Mouse (Mus musculus) cortical plate, adult 2 months (tissue): ENCODE results near the gene Zfp648. TPM values are rescaled to one million over a fixed set of nuclear protein-coding genes. Genes with fewer than 3 reads are reported as not detected.
A peak's percentile ranks its signal among the peaks of the same experiment; 100 is the strongest.

Source experiments
- H3K27ac ChIP-seq: fragments of 200-500 bp; 2 replicates; pipeline ENCODE4 v1.5.1; 2012; ENCODE audit warnings: low read length, control low read depth, inconsistent platforms; ENCODE audit not compliant: insufficient read depth
- H3K4me1 ChIP-seq: fragments of 200-500 bp; 2 replicates; pipeline ENCODE4 v1.6.1; 2011; ENCODE audit warnings: low read length; ENCODE audit not compliant: control insufficient read depth, insufficient read depth
- H3K4me3 ChIP-seq: fragments of 200-500 bp; 2 replicates; pipeline ENCODE4 v1.5.1; 2011; ENCODE audit warnings: mild to moderate bottlenecking, low read length, control low read depth; ENCODE audit not compliant: insufficient read depth
- CTCF ChIP-seq: fragments of 200-500 bp; IDR thresholded peaks from 2 replicates; pipeline ENCODE4 v1.5.1; 2011; ENCODE audit warnings: mild to moderate bottlenecking, control low read depth, low read length; ENCODE audit not compliant: insufficient read depth; ENCODE audit errors: extremely low read depth
- POLR2A ChIP-seq: fragments of 200-500 bp; IDR thresholded peaks from 2 replicates; pipeline ENCODE4 v1.6.1; 2011; ENCODE audit warnings: mild to moderate bottlenecking, low read length, control low read depth; ENCODE audit not compliant: insufficient read depth; ENCODE audit errors: extremely low read depth
- polyA plus RNA-seq: library from polyadenylated mRNA; depleted of rRNA; stranded (reverse); fragments of >200 nt; gene quantifications from 2 replicates; pipeline ENCODE4 v1.2.3, GENCODE M21; 2012; rRNA removed

The Zfp648 gene
- 1.1 and 1.6 TPM in 2 replicates for polyA plus RNA-seq

- Histone ChIP-seq H3K4me3 (no peak within 1 kb of the TSS), H3K4me1 (peaks cover 3% of the 10 kb centered on the region), H3K27ac (no peak within 1 kb of the TSS)
- TF ChIP-seq POLR2A = no peak
- TF ChIP-seq CTCF = no peak
Measured at GRCm38 (mm10) chr1:154200955-154201722, at the start of gene Zfp648. Gene Zfp648, plus strand, starts transcription at chr1:154201187.

GRCm38 (mm10) chr1:154152539-154152938 is 48.4 kb upstream of the Zfp648 start:
- Histone ChIP-seq H3K4me3 (no peak overlapping the region), H3K27ac (no peak overlapping the region)
- no peak for TF ChIP-seq POLR2A
- peak; percentile 12; the same call in 1 of the 2 replicates for TF ChIP-seq CTCF

GRCm38 (mm10) chr1:154153800-154154199 is 47.2 kb upstream of the Zfp648 start:
- Histone ChIP-seq H3K4me3 (no peak overlapping the region), H3K4me1 (peaks cover 7% of the 10 kb centered on the region), H3K27ac (no peak overlapping the region)
- TF ChIP-seq POLR2A = no peak
- no peak for TF ChIP-seq CTCF

More at GRCm38 (mm10) chr1:154152539-154152938, 48.4 kb upstream of the Zfp648 start:
- peaks cover 7% of the 10 kb centered on the region for H3K4me1 ChIP-seq

GRCm38 (mm10) chr1:154156177-154157062 is 44.6 kb upstream of the Zfp648 start:
- peak overlapping the region; percentile 87 for H3K27ac ChIP-seq
- TF ChIP-seq POLR2A = no peak
- no peak for TF ChIP-seq CTCF

GRCm38 (mm10) chr1:154157131-154157530 is 43.9 kb upstream of the Zfp648 start:
- H3K27ac ChIP-seq = peak overlapping the region; percentile 53
- H3K4me1 ChIP-seq = peaks cover 2% of the 10 kb centered on the region
- TF ChIP-seq CTCF (no peak), POLR2A (no peak)
- no peak overlapping the region for H3K4me3 ChIP-seq

More at GRCm38 (mm10) chr1:154156177-154157062, 44.6 kb upstream of the Zfp648 start:
- Histone ChIP-seq H3K4me3 (no peak overlapping the region), H3K4me1 (peaks cover 2% of the 10 kb centered on the region)

GRCm38 (mm10) chr1:154167696-154168095 is 33.3 kb upstream of the Zfp648 start:
- H3K4me1 ChIP-seq = no peaks in the 10 kb centered on the region
- H3K4me3 ChIP-seq = no peak overlapping the region
- TF ChIP-seq CTCF (no peak), POLR2A (no peak)
- H3K27ac ChIP-seq = no peak overlapping the region

GRCm38 (mm10) chr1:154175334-154175733 is 25.7 kb upstream of the Zfp648 start:
- Histone ChIP-seq H3K27ac (no peak overlapping the region), H3K4me3 (no peak overlapping the region), H3K4me1 (peaks cover 5% of the 10 kb centered on the region)
- no peak for TF ChIP-seq CTCF
- TF ChIP-seq POLR2A = no peak

- no peak overlapping the region for H3K4me3 ChIP-seq
- no peak for TF ChIP-seq POLR2A
- no peak for TF ChIP-seq CTCF
Measured at GRCm38 (mm10) chr1:154177781-154178180, 23.2 kb upstream of the Zfp648 start.

GRCm38 (mm10) chr1:154178541-154179155 is 22.3 kb upstream of the Zfp648 start:
- peaks cover 5% of the 10 kb centered on the region for H3K4me1 ChIP-seq
- no peak overlapping the region for H3K4me3 ChIP-seq
- H3K27ac ChIP-seq = no peak overlapping the region
- TF ChIP-seq CTCF (no peak), POLR2A (no peak)

More at GRCm38 (mm10) chr1:154177781-154178180, 23.2 kb upstream of the Zfp648 start:
- Histone ChIP-seq H3K4me1 (peaks cover 5% of the 10 kb centered on the region), H3K27ac (no peak overlapping the region)
